Mouse (Mus musculus) forebrain, embryonic 10.5 days (tissue): ENCODE measurements around the gene Gm6020. TPM values are rescaled to one million over a fixed set of nuclear protein-coding genes. Genes with fewer than 3 reads are reported as not detected.
"Not testable (repeated sequence)": the region's sequence is repeated elsewhere in the genome, so short reads cannot be mapped to it uniquely, and the experiment has no call there.

ENCODE experiments used
- DNase-seq: peaks from one replicate; pipeline ENCODE4 v3.0.0-alpha.2; 2017; ENCODE audit warnings: low spot score; ENCODE audit errors: extremely low spot score
- H3K27ac ChIP-seq: fragments of 300-500 bp; sonication (generic); 2 replicates; pipeline ENCODE4 v1.5.1; 2016; ENCODE audit warnings: mild to moderate bottlenecking
- H3K27me3 ChIP-seq: fragments of 300-500 bp; sonication (generic); 2 replicates; pipeline ENCODE4 v1.6.1; 2016; ENCODE audit warnings: mild to moderate bottlenecking; ENCODE audit not compliant: poor library complexity, severe bottlenecking
- H3K36me3 ChIP-seq: fragments of 300-500 bp; sonication (generic); replicated peaks from 2 replicates; pipeline ENCODE4 v1.6.1; 2016; ENCODE audit warnings: mild to moderate bottlenecking, moderate library complexity
- H3K4me1 ChIP-seq: fragments of 300-500 bp; sonication (generic); 2 replicates; pipeline ENCODE4 v1.6.1; 2016
- H3K4me3 ChIP-seq: fragments of 300-500 bp; sonication (generic); 2 replicates; pipeline ENCODE4 v1.5.1; 2016; ENCODE audit warnings: mild to moderate bottlenecking, moderate library complexity
- H3K9me3 ChIP-seq: fragments of 300-500 bp; sonication (generic); 2 replicates; pipeline ENCODE4 v1.6.1; 2016; ENCODE audit warnings: mild to moderate bottlenecking, moderate library complexity
- WGBS: fragments of 180-500 bp; shearing (Covaris S2); methylation state at CpG from one replicate; pipeline ENCODE4 v1.1.7; 2016; 5-methylcytosine and 5-hydroxymethylcytosine counted together
- polyA plus RNA-seq: library from polyadenylated mRNA; unstranded; fragments of >200 nt; fragmentation: Nextera tagmentation; extraction: Ambion mirVana; gene quantifications from 2 replicates; pipeline ENCODE4 v1.2.1, GENCODE M21; 2016

The Gm6020 gene
- polyA plus RNA-seq = not detected in 2 replicates

GRCm38 (mm10) chr19:61183590-61183989 is at the start of gene Gm6020:
Gm6020 (plus strand) TSS chr19:61183890.
- not testable (repeated sequence) for H3K27me3 ChIP-seq, H3K27ac ChIP-seq, H3K4me1 ChIP-seq, DNase-seq, H3K4me3 ChIP-seq, H3K36me3 ChIP-seq
- 89% methylated on average over 2 of the region's 2 CpGs for WGBS
- H3K9me3 ChIP-seq = peaks cover 34% of the 10 kb centered on the region

GRCm38 (mm10) chr19:61138655-61139054 is 45.0 kb upstream of the Gm6020 start:
- H3K9me3 ChIP-seq = no peaks in the 10 kb centered on the region
- H3K27me3 ChIP-seq = no peaks in the 10 kb centered on the region
- no peak overlapping the region for H3K4me3 ChIP-seq
- no peak overlapping the region for H3K27ac ChIP-seq
- H3K36me3 ChIP-seq = peaks cover 9% of the 10 kb centered on the region
- H3K4me1 ChIP-seq = peaks cover 16% of the 10 kb centered on the region
- DNase-seq = no peak

GRCm38 (mm10) chr19:61140342-61141206 is 43.1 kb upstream of the Gm6020 start, which contains the start of gene Zfp950:
Zfp950 (minus strand) TSS chr19:61140840.
- H3K4me1 ChIP-seq = peaks cover 16% of the 10 kb centered on the region
- peak; percentile 79 for DNase-seq
- 2% methylated on average over 18 of the region's 18 CpGs for WGBS
- peaks cover 6% of the 10 kb centered on the region; the same call in 1 of the 2 replicates for H3K36me3 ChIP-seq
- peak within 1 kb of the TSS; percentile 81 for H3K4me3 ChIP-seq
- H3K27me3 ChIP-seq = no peaks in the 10 kb centered on the region
- H3K9me3 ChIP-seq = no peaks in the 10 kb centered on the region
- H3K27ac ChIP-seq = peak within 1 kb of the TSS; percentile 83

- WGBS = 20% methylated on average over 4 of the region's 4 CpGs
- Histone ChIP-seq H3K4me3 (peak overlapping the region; percentile 81), H3K27ac (peak overlapping the region; percentile 83)
Measured at GRCm38 (mm10) chr19:61141299-61141698, 42.4 kb upstream of the Gm6020 start.

GRCm38 (mm10) chr19:61151372-61151700 is 32.4 kb upstream of the Gm6020 start:
- Histone ChIP-seq H3K27ac (peak overlapping the region; percentile 79; the same call in 1 of the 2 replicates), H3K36me3 (no peaks in the 10 kb centered on the region), H3K27me3 (peaks cover 19% of the 10 kb centered on the region), H3K4me1 (peaks cover 12% of the 10 kb centered on the region), H3K9me3 (no peaks in the 10 kb centered on the region; the same call in 1 of the 2 replicates), H3K4me3 (peak overlapping the region; percentile 58)
- 7% methylated on average over 8 of the region's 8 CpGs for WGBS
- DNase-seq = no peak

More at GRCm38 (mm10) chr19:61141299-61141698, 42.4 kb upstream of the Gm6020 start:
- no peaks in the 10 kb centered on the region for H3K27me3 ChIP-seq
- peaks cover 6% of the 10 kb centered on the region; the same call in 1 of the 2 replicates for H3K36me3 ChIP-seq
- H3K9me3 ChIP-seq = no peaks in the 10 kb centered on the region
- H3K4me1 ChIP-seq = peaks cover 16% of the 10 kb centered on the region
- no peak for DNase-seq

- Histone ChIP-seq H3K27ac (peak overlapping the region; percentile 79), H3K27me3 (peaks cover 19% of the 10 kb centered on the region), H3K36me3 (no peaks in the 10 kb centered on the region), H3K4me3 (peak overlapping the region; percentile 58), H3K9me3 (no peaks in the 10 kb centered on the region; the same call in 1 of the 2 replicates), H3K4me1 (peaks cover 12% of the 10 kb centered on the region)
- DNase-seq = peak; percentile 41
- 8% methylated on average over 27 of the region's 27 CpGs for WGBS
Measured at GRCm38 (mm10) chr19:61151701-61152420, 31.8 kb upstream of the Gm6020 start.

- 32% methylated on average over 39 of the region's 39 CpGs for WGBS
- no peak within 1 kb of the TSS for H3K27ac ChIP-seq
- no peak for DNase-seq
- peaks cover 9% of the 10 kb centered on the region for H3K9me3 ChIP-seq
- peaks cover 15% of the 10 kb centered on the region for H3K27me3 ChIP-seq
- H3K36me3 ChIP-seq = no peaks in the 10 kb centered on the region
- peak within 1 kb of the TSS; percentile 44 for H3K4me3 ChIP-seq
- no peaks in the 10 kb centered on the region for H3K4me1 ChIP-seq
Measured at GRCm38 (mm10) chr19:61175756-61176324, 7.8 kb upstream of the Gm6020 start, which contains the start of gene Gm7102. Gm7102 (minus strand) TSS chr19:61176309.

- H3K4me3 ChIP-seq = no peak overlapping the region
- H3K36me3 ChIP-seq = no peaks in the 10 kb centered on the region
- H3K4me1 ChIP-seq = no peaks in the 10 kb centered on the region
- DNase-seq = peak; percentile 91
- 16% methylated on average over 13 of the region's 13 CpGs for WGBS
- H3K9me3 ChIP-seq = peaks cover 5% of the 10 kb centered on the region; the same call in 1 of the 2 replicates
- no peak overlapping the region for H3K27ac ChIP-seq
- no peaks in the 10 kb centered on the region for H3K27me3 ChIP-seq
Measured at GRCm38 (mm10) chr19:61199316-61199715, 15.6 kb downstream of the Gm6020 start.

GRCm38 (mm10) chr19:61199836-61200235 is 16.1 kb downstream of the Gm6020 start:
- no peaks in the 10 kb centered on the region for H3K27me3 ChIP-seq
- H3K4me3 ChIP-seq = no peak overlapping the region
- 28% methylated on average over 10 of the region's 10 CpGs for WGBS
- H3K9me3 ChIP-seq = peaks cover 5% of the 10 kb centered on the region; the same call in 1 of the 2 replicates
- no peak for DNase-seq
- no peak overlapping the region for H3K27ac ChIP-seq
- no peaks in the 10 kb centered on the region for H3K4me1 ChIP-seq
- no peaks in the 10 kb centered on the region for H3K36me3 ChIP-seq

GRCm38 (mm10) chr19:61207506-61207905 is 23.8 kb downstream of the Gm6020 start:
- H3K27me3 ChIP-seq, H3K9me3 ChIP-seq, H3K27ac ChIP-seq, H3K4me1 ChIP-seq, H3K36me3 ChIP-seq, H3K4me3 ChIP-seq, DNase-seq: not testable (repeated sequence)
- 92% methylated on average over 6 of the region's 6 CpGs for WGBS

- no peak overlapping the region for H3K27ac ChIP-seq
- no peaks in the 10 kb centered on the region for H3K36me3 ChIP-seq
- H3K4me1 ChIP-seq = peaks cover 29% of the 10 kb centered on the region
- H3K27me3 ChIP-seq = no peaks in the 10 kb centered on the region
- WGBS = 93% methylated on average over 6 of the region's 6 CpGs
- peaks cover 32% of the 10 kb centered on the region for H3K9me3 ChIP-seq
- H3K4me3 ChIP-seq = no peak overlapping the region
- no peak for DNase-seq
Measured at GRCm38 (mm10) chr19:61223706-61224328, 40.1 kb downstream of the Gm6020 start.
